Mouse (Mus musculus): ENCODE measurements around the gene Sulf2. TPM values are rescaled to one million over a fixed set of nuclear protein-coding genes. Genes with fewer than 3 reads are reported as not detected.

The Sulf2 gene
- polyA plus RNA-seq, 1 experiment from 2014 or later, result 68.4 TPM

DNA sequence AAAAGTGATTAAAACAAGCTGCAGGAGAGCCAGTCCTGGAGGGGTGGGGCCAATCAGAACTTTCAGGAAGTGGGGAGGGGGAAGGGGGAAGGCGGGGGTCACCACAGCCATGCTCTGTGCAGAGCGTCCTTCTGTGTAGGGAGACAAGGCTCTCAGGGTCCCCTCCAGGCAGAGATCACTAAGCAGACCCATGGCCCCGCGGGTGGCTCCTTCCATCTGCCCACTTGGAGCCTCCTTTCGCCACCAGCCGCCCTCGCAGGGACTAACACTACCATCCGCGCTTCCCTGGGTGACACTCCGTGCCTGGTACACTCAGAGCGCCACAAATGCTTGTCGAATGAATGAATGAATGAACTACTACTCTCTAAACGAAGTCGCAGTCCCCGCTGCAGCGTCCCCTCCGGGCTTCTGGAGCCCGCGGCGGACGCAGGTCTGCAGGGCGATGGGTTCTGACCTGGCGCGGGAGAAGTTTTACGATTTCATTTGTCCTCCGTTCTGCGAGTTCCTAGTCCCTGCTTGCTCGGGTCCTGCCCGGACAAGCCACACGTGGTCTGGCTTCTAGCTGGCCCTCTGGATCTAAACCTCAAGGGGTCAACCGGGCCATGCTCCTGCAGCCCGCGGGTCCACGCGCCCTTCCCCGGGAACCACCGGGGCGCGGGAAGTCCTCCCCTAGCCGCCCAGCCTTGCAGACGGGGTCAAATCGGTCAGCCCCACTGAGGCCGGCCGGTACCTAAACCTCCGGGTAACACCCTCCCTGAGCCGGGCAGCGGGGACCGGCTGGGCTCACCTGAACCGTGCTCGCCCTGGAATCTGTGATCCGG lies 1.4 kb downstream of the Sulf2 start:
- Histone ChIP-seq H3K4me3 (ENCODE audit: low read length) (peak overlapping the region; percentile 81), H3K4me1 (ENCODE audit: control insufficient read depth, insufficient read depth, low read length) (peaks cover 55% of the 10 kb centered on the region), H3K9me3 (ENCODE audit: control insufficient read depth, low read length) (no peaks in the 10 kb centered on the region), H3K9ac (ENCODE audit: low read depth, low read length) (peak overlapping the region; percentile 93), H3K27ac (ENCODE audit: low read length) (peak overlapping the region; percentile 89), H3K27me3 (replicated peaks; ENCODE audit: control insufficient read depth, insufficient read depth, low read length) (no peaks in the 10 kb centered on the region), H3K36me3 (ENCODE audit: control insufficient read depth, insufficient read depth, low read length) (no peaks in the 10 kb centered on the region), H3K4me2 (ENCODE audit: low read depth, low read length) (peak overlapping the region; percentile 87)
- ATAC-seq, result peak; percentile 17
- WGBS, result under 1% methylated on average over 51 of the region's 51 CpGs

DNA sequence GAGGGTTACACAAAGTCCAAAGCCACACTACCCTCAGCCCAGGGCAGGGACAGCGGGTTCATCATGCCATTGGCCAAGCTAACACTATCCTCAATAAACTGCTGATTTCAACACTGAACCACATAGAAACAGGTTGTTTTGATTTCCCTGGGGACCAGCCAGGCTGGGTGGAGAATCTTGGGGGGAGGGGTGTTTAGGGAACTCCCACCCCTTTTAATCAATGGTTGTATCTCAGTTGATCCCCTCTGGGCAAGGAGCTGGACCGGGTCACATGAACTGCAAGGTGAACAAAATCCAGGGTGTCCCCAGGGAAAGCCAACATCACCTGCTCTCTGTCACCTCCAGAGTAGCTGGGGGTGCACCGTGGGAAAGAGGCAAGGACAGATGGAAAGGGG lies 2.1 kb downstream of the Sulf2 start:
- peak; percentile 32 for ATAC-seq
- H3K4me2 ChIP-seq (ENCODE audit: low read depth, low read length), result peak overlapping the region; percentile 87
- 33% methylated on average over 3 of the region's 3 CpGs for WGBS
- H3K4me1 ChIP-seq (ENCODE audit: control insufficient read depth, insufficient read depth, low read length), result peaks cover 60% of the 10 kb centered on the region
- no peaks in the 10 kb centered on the region for H3K9me3 ChIP-seq (ENCODE audit: control insufficient read depth, low read length)
- H3K4me3 ChIP-seq (ENCODE audit: low read length), result peak overlapping the region; percentile 81
- no peaks in the 10 kb centered on the region for H3K27me3 ChIP-seq (replicated peaks; ENCODE audit: control insufficient read depth, insufficient read depth, low read length)
- H3K36me3 ChIP-seq (ENCODE audit: control insufficient read depth, insufficient read depth, low read length), result no peaks in the 10 kb centered on the region
- peak overlapping the region; percentile 83 for H3K27ac ChIP-seq (ENCODE audit: low read length)
- peak overlapping the region; percentile 93 for H3K9ac ChIP-seq (ENCODE audit: low read depth, low read length)

DNA sequence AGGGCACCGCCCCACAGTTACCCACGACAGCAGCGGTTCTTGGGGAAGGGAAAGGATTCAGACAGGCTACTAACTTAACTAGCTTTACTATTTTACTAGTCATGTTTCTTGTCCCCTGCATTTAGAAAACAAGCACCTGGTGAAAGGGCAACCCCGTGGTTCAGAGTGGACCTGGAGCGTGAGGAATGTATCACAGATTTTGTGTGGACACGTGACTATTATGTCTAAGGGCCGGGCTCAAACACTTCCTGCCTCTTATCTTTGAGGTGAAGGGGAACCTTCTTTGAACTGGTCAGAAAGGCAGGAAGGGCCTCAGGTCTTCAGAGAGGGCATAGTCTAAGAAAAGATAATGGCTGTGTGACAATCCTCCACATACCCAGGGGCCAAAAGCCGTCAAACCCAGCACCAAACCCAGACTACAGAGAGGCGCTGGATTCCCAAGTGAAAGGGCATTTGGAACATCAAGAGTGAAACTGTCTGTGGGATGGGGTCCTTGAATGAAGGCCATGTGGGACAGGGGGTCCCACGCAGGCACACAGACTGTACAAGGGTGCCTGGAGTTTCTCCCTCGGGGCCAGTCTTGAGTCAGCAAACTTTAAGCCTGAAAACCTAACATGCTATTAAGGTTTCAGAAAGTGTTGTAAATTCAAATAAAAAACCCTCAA lies 2.6 kb downstream of the Sulf2 start:
- peak overlapping the region; percentile 81 for H3K4me3 ChIP-seq (ENCODE audit: low read length)
- ATAC-seq, result peak; percentile 62
- peaks cover 60% of the 10 kb centered on the region for H3K4me1 ChIP-seq (ENCODE audit: control insufficient read depth, insufficient read depth, low read length)
- no peaks in the 10 kb centered on the region for H3K27me3 ChIP-seq (replicated peaks; ENCODE audit: control insufficient read depth, insufficient read depth, low read length)
- 47% methylated on average over 11 of the region's 11 CpGs for WGBS
- H3K36me3 ChIP-seq (ENCODE audit: control insufficient read depth, insufficient read depth, low read length), result no peaks in the 10 kb centered on the region
- peak overlapping the region; percentile 83 for H3K27ac ChIP-seq (ENCODE audit: low read length)
- H3K9ac ChIP-seq (ENCODE audit: low read depth, low read length), result peak overlapping the region; percentile 93; the same call in 1 of the 2 replicates
- no peaks in the 10 kb centered on the region for H3K9me3 ChIP-seq (ENCODE audit: control insufficient read depth, low read length)
- peak overlapping the region; percentile 87 for H3K4me2 ChIP-seq (ENCODE audit: low read depth, low read length)

GRCm38 (mm10) chr2:166151510-166152473 lies 3.7 kb downstream of the Sulf2 start:
- no peaks in the 10 kb centered on the region for H3K36me3 ChIP-seq (ENCODE audit: control insufficient read depth, insufficient read depth, low read length)
- WGBS, result 56% methylated on average over 19 of the region's 19 CpGs
- H3K9ac ChIP-seq (ENCODE audit: low read depth, low read length), result peak overlapping the region; percentile 35
- no peak overlapping the region for H3K4me3 ChIP-seq (ENCODE audit: low read length)
- H3K27ac ChIP-seq (ENCODE audit: low read length), result peak overlapping the region; percentile 65; the same call in 1 of the 2 replicates
- no peak for ATAC-seq
- H3K9me3 ChIP-seq (ENCODE audit: control insufficient read depth, low read length), result no peaks in the 10 kb centered on the region
- H3K4me2 ChIP-seq (ENCODE audit: low read depth, low read length), result peak overlapping the region; percentile 18; the same call in 1 of the 2 replicates
- H3K4me1 ChIP-seq (ENCODE audit: control insufficient read depth, insufficient read depth, low read length), result peaks cover 66% of the 10 kb centered on the region
- no peaks in the 10 kb centered on the region for H3K27me3 ChIP-seq (replicated peaks; ENCODE audit: control insufficient read depth, insufficient read depth, low read length)

DNA sequence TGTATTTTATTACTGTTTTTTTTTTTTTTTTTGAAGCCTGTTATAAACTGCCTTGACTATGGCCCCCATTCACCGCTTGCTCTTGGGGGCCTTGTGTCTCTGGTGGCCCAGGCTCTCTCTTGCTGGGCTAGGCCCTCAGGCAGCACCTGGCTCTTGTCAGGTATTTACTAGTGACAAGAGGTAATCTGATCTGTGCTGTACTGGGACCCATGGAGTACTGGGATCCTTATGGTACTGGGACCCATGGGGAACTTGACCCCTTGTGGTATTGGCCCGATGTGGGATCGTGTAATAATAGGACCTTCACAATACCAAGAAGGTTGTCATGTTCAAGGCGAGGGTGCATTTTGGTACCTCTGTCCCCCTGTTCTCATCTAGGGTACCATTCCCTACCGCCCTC lies 4.9 kb downstream of the Sulf2 start:
- H3K4me1 ChIP-seq (ENCODE audit: control insufficient read depth, insufficient read depth, low read length), result peaks cover 64% of the 10 kb centered on the region
- H3K27ac ChIP-seq (ENCODE audit: low read length), result no peak overlapping the region
- no peaks in the 10 kb centered on the region for H3K36me3 ChIP-seq (ENCODE audit: control insufficient read depth, insufficient read depth, low read length)
- H3K4me3 ChIP-seq (ENCODE audit: low read length), result no peak overlapping the region
- H3K27me3 ChIP-seq (replicated peaks; ENCODE audit: control insufficient read depth, insufficient read depth, low read length), result no peaks in the 10 kb centered on the region
- no peak for ATAC-seq
- 90% methylated on average over 5 of the region's 5 CpGs for WGBS
- H3K9me3 ChIP-seq (ENCODE audit: control insufficient read depth, low read length), result no peaks in the 10 kb centered on the region
- no peak overlapping the region for H3K4me2 ChIP-seq (ENCODE audit: low read depth, low read length)
- H3K9ac ChIP-seq (ENCODE audit: low read depth, low read length), result no peak overlapping the region

GRCm38 (mm10) chr2:166149482-166149881 lies 6.0 kb downstream of the Sulf2 start:
- Histone ChIP-seq H3K9me3 (ENCODE audit: control insufficient read depth, low read length) (no peaks in the 10 kb centered on the region), H3K4me3 (ENCODE audit: low read length) (no peak overlapping the region), H3K9ac (ENCODE audit: low read depth, low read length) (peak overlapping the region; percentile 34; the same call in 1 of the 2 replicates), H3K4me1 (ENCODE audit: control insufficient read depth, insufficient read depth, low read length) (peaks cover 68% of the 10 kb centered on the region), H3K27me3 (replicated peaks; ENCODE audit: control insufficient read depth, insufficient read depth, low read length) (no peaks in the 10 kb centered on the region), H3K27ac (ENCODE audit: low read length) (peak overlapping the region; percentile 58), H3K36me3 (ENCODE audit: control insufficient read depth, insufficient read depth, low read length) (no peaks in the 10 kb centered on the region), H3K4me2 (ENCODE audit: low read depth, low read length) (0 out of 2 replicates have a peak overlapping the region, but pooled peaks have one; percentile 37)
- no peak for ATAC-seq
- 78% methylated on average over 8 of the region's 8 CpGs for WGBS

DNA sequence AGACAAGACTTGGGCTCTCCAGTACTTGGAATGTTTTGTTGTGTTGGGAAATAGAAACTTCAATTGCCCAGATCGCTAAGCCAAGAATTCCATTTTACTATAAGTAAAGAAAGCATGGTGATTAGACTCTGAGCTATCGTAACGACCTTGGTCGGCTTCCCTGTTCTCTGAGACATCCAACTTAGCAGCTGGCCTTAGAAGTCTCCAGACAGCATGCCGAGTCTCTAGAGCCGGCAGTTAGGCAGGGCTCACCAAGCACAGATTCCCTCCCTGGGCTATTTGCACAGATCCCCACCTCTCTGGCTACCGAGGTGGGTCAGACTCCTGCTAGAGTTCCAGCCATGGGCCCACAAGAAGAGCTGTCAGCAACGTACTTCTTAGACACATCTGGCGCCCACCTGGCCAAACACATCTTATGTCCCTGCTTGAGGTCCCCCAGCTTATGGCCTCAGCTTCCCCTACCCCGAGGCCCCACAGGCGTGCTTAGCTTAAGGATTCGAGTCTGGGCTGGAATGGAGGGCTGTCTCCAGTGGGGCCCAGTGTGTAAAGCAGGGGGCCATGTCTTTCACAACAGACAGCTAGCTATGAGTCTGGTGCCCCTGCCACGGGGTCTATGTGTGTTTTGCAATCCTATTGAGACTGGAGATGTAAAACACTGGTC lies 6.7 kb downstream of the Sulf2 start:
- Histone ChIP-seq H3K9me3 (ENCODE audit: control insufficient read depth, low read length) (no peaks in the 10 kb centered on the region), H3K9ac (ENCODE audit: low read depth, low read length) (peak overlapping the region; percentile 34; the same call in 1 of the 2 replicates), H3K27ac (ENCODE audit: low read length) (peak overlapping the region; percentile 58), H3K4me1 (ENCODE audit: control insufficient read depth, insufficient read depth, low read length) (peaks cover 73% of the 10 kb centered on the region), H3K4me3 (ENCODE audit: low read length) (no peak overlapping the region), H3K27me3 (replicated peaks; ENCODE audit: control insufficient read depth, insufficient read depth, low read length) (no peaks in the 10 kb centered on the region), H3K36me3 (ENCODE audit: control insufficient read depth, insufficient read depth, low read length) (no peaks in the 10 kb centered on the region), H3K4me2 (ENCODE audit: low read depth, low read length) (peak overlapping the region; percentile 37)
- WGBS, result 19% methylated on average over 13 of the region's 13 CpGs
- ATAC-seq, result peak; percentile 37

DNA sequence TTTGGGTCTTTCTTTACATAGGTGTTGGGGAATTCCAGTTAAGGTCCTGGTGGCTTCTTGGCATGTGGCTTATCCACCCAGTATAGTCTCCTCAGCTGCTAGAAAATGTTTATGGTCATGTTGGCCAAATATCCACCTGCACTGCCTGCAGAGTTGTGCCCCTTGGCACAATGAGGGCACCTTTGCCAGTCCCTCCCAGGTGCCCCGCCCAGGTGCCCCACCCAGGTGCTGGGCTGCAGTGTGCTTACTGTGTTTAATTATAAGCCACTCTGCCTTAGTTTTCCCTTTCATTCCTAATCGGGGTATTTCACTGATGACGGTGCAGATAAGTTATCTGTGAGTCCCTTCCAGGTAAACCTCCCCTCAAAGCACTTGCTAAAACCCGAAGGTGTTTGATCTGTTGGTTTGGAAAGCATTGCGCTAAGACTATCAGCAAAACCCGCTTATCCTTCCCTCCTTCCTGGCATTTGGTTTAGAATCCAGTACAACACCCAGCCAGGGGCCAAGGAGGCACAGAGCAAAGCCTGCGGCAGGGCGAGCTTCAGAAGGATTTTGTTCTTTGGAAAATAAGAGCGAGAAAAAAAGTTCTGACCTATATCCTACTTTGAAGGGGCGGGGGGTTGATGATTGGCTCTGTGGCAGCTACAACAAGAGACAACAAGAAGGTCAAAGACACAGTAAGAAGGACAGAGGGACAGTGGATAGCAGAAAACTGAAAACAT lies 7.4 kb downstream of the Sulf2 start:
- Histone ChIP-seq H3K36me3 (ENCODE audit: control insufficient read depth, insufficient read depth, low read length) (no peaks in the 10 kb centered on the region), H3K4me1 (ENCODE audit: control insufficient read depth, insufficient read depth, low read length) (peaks cover 73% of the 10 kb centered on the region), H3K9ac (ENCODE audit: low read depth, low read length) (no peak overlapping the region), H3K4me2 (ENCODE audit: low read depth, low read length) (no peak overlapping the region), H3K9me3 (ENCODE audit: control insufficient read depth, low read length) (no peaks in the 10 kb centered on the region), H3K27ac (ENCODE audit: low read length) (peak overlapping the region; percentile 58; the same call in 1 of the 2 replicates), H3K27me3 (replicated peaks; ENCODE audit: control insufficient read depth, insufficient read depth, low read length) (no peaks in the 10 kb centered on the region), H3K4me3 (ENCODE audit: low read length) (no peak overlapping the region)
- 67% methylated on average over 10 of the region's 10 CpGs for WGBS
- no peak for ATAC-seq
